Mouse (Mus musculus) heart, postnatal 4 days (tissue): ENCODE data around the gene Psma5. TPM values are rescaled to one million over a fixed set of nuclear protein-coding genes. Genes with fewer than 3 reads are reported as not detected.
"Not testable (repeated sequence)": the region's sequence is repeated elsewhere in the genome, so short reads cannot be mapped to it uniquely, and the experiment has no call there.

ENCODE experiments used
- DNase-seq: peaks from one replicate; pipeline ENCODE4 v3.0.0; 2021
- total RNA-seq, 2 experiments: library from RNA; stranded (reverse); gene quantifications; 2 replicates each; pipeline ENCODE4 v1.2.3; 2021

The Psma5 gene
- 10 to 100 TPM; 77.4 to 81.8 TPM for total RNA-seq

- peak; percentile 96 for DNase-seq
Observed at GRCm38 (mm10) chr3:108256719-108257637, at the start of gene Psma5. Gene Psma5, plus strand, starts transcription at chr3:108256926.

GRCm38 (mm10) chr3:108209001-108209400 is 47.7 kb upstream of the Psma5 start:
- DNase-seq = no peak

GRCm38 (mm10) chr3:108209536-108209935 is 47.2 kb upstream of the Psma5 start:
- no peak for DNase-seq

GRCm38 (mm10) chr3:108209946-108210770 is 46.6 kb upstream of the Psma5 start:
- DNase-seq = peak; percentile 94

GRCm38 (mm10) chr3:108210771-108211139 is 46.0 kb upstream of the Psma5 start, which contains the start of gene Atxn7l2:
Gene Atxn7l2, minus strand, starts transcription at chr3:108210934.
- DNase-seq = no peak

- DNase-seq = no peak
Observed at GRCm38 (mm10) chr3:108211845-108212244, 44.9 kb upstream of the Psma5 start.

GRCm38 (mm10) chr3:108212406-108212805 is 44.3 kb upstream of the Psma5 start:
- DNase-seq = no peak

- peak; percentile 57 for DNase-seq
Observed at GRCm38 (mm10) chr3:108214734-108215133, 42.0 kb upstream of the Psma5 start.

- no peak for DNase-seq
Observed at GRCm38 (mm10) chr3:108220661-108221060, 36.1 kb upstream of the Psma5 start.

- no peak for DNase-seq
Observed at GRCm38 (mm10) chr3:108225711-108226557, 30.8 kb upstream of the Psma5 start.

GRCm38 (mm10) chr3:108226558-108227350 is 30.0 kb upstream of the Psma5 start, which contains the start of gene Sypl2:
Gene Sypl2, minus strand, starts transcription at chr3:108226648.
- peak; percentile 64 for DNase-seq

GRCm38 (mm10) chr3:108227521-108227920 is 29.2 kb upstream of the Psma5 start:
- DNase-seq = no peak

- no peak for DNase-seq
Observed at GRCm38 (mm10) chr3:108231646-108232045, 25.1 kb upstream of the Psma5 start.

GRCm38 (mm10) chr3:108237474-108238102 is 19.1 kb upstream of the Psma5 start:
- not testable (repeated sequence) for DNase-seq

- DNase-seq = no peak
Observed at GRCm38 (mm10) chr3:108241243-108241839, 15.4 kb upstream of the Psma5 start.

GRCm38 (mm10) chr3:108246857-108247256 is 9.9 kb upstream of the Psma5 start:
- no peak for DNase-seq

- no peak for DNase-seq
Observed at GRCm38 (mm10) chr3:108257831-108258500, 1.2 kb downstream of the Psma5 start.

- DNase-seq = no peak
Observed at GRCm38 (mm10) chr3:108259319-108259718, 2.6 kb downstream of the Psma5 start.

- not testable (repeated sequence) for DNase-seq
Observed at GRCm38 (mm10) chr3:108279495-108279894, 22.8 kb downstream of the Psma5 start.
